Mouse (Mus musculus) ES-Bruce4 (cell line): ENCODE measurements around the gene Ylpm1.

ENCODE experiments used
- CTCF ChIP-seq: IDR thresholded peaks from one replicate; pipeline ENCODE4 v1.8.1; 2011; ENCODE audit warnings: low read depth, low read length
- EP300 ChIP-seq: IDR thresholded peaks from 2 replicates; pipeline ENCODE4 v1.6.1; 2011; ENCODE audit warnings: low read depth, low read length; ENCODE audit not compliant: insufficient read depth
- POLR2A ChIP-seq: IDR thresholded peaks from one replicate; pipeline ENCODE4 v1.8.1; 2011; ENCODE audit warnings: low read length; ENCODE audit not compliant: insufficient read depth

- peak; percentile 38 for TF ChIP-seq POLR2A
- no peak for TF ChIP-seq EP300
- no peak for TF ChIP-seq CTCF
Observed at GRCm38 (mm10) chr12:84970428-84971096, 25.6 kb upstream of the Ylpm1 start, which contains the start of the genes Fcf1 and Arel1.
